In the genomic region with DNA sequence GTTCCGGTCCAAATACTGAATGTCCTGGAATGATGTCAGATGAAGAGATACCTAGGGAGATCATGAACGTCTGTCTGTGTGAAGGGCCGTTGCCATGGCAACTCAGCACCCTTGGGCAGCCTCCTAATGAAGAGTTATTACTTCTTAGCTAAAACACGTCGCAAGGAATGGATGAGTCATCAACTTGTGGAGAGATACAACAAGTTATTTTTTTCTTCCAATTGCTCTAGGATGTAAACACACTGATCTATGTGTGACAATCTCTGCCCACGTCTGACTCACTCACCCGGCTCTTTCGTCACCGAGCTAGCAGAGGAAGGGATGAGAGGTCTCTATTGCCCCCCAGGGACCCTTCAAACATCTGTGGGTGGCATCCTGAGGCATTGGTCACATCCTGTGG, we compare ENCODE assay signal across 10 mouse cellular contexts.
DNase-seq lines count a peak whose midpoint lies in the region; ATAC-seq and TF ChIP-seq lines count a peak whose summit lies in the region.
"Had no signal": no experiment of that assay in that cellular context is flagged by ENCODE, and none has a peak within 500 bp of the region (broad histone marks: within the 10 kb centered on the region; RNA-seq: fewer than 3 reads in every experiment).

No protein-coding gene starts in this region.

- H3K9ac ChIP-seq in lung, postnatal 0 days (replicated peaks; ENCODE audit: low read depth) = no peak overlapping the region
- H3K9ac ChIP-seq: forebrain, embryonic 15.5 days had no signal

- no peak overlapping the region for H3K4me3 ChIP-seq in lung, postnatal 0 days (ENCODE audit: low read depth, low read length)
- H3K4me3 ChIP-seq in lung, adult 2 months (replicated peaks; ENCODE audit: extremely low read depth, low read depth, low read length) = no peak overlapping the region
- H3K4me3 ChIP-seq: forebrain, embryonic 15.5 days had no signal

- 36% methylated on average over 9 of the region's 9 CpGs for WGBS in lung, postnatal 0 days
- WGBS in lung, adult 2 months = 35% methylated on average over 9 of the region's 9 CpGs

- H3K4me2 ChIP-seq in lung, postnatal 0 days (replicated peaks; ENCODE audit: low read depth, low read length) = no peak overlapping the region
- H3K4me2 ChIP-seq: forebrain, embryonic 15.5 days had no signal

- no peak overlapping the region for H3K27ac ChIP-seq in lung, postnatal 0 days (ENCODE audit: low read length)
- H3K27ac ChIP-seq: forebrain, embryonic 15.5 days had no signal

- no peak for TF ChIP-seq POLR2A in lung, adult 2 months (IDR thresholded peaks at IDR 0.05; ENCODE audit: borderline replicate concordance, extremely low read depth, low read depth, low read length)

- H3K36me3 ChIP-seq in lung, postnatal 0 days (ENCODE audit: insufficient read depth, low read length) = no peaks in the 10 kb centered on the region
- H3K36me3 ChIP-seq: forebrain, embryonic 15.5 days had no signal

- peaks cover 13% of the 10 kb centered on the region for H3K4me1 ChIP-seq in lung, postnatal 0 days (ENCODE audit: insufficient read depth, low read depth, low read length)
- peaks cover 12% of the 10 kb centered on the region for H3K4me1 ChIP-seq in lung, adult 2 months (ENCODE audit: control insufficient read depth, insufficient read depth, low read length)

- no peak for TF ChIP-seq EP300 in lung, postnatal 0 days (IDR thresholded peaks at IDR 0.05)

- H3K27me3 ChIP-seq in lung, postnatal 0 days (replicated peaks; ENCODE audit: insufficient read depth, low read length) = no peaks in the 10 kb centered on the region
- H3K27me3 ChIP-seq: forebrain, embryonic 15.5 days had no signal

- ATAC-seq in frontal cortex, adult (ENCODE audit: low TSS enrichment) = peak; percentile 54; the same call in 1 of the 2 replicates
- peak; percentile 56 for ATAC-seq in lung, postnatal 0 days
- no peak for ATAC-seq in erythroid progenitor cell, adult 5-6 weeks (replicated peaks; ENCODE audit: low FRiP score, poor library complexity, severe bottlenecking)
- ATAC-seq: forebrain, embryonic 15.5 days; intestine, embryonic 16.5 days had no signal

- TF ChIP-seq CTCF in lung, postnatal 0 days (IDR thresholded peaks at IDR 0.05) = no peak
- no peak for TF ChIP-seq CTCF in lung, adult 2 months (IDR thresholded peaks at IDR 0.05; ENCODE audit: insufficient read depth, low read length)

- no peaks in the 10 kb centered on the region for H3K9me3 ChIP-seq in lung, postnatal 0 days (ENCODE audit: low read length)
- H3K9me3 ChIP-seq: forebrain, embryonic 15.5 days had no signal

- DNase-seq in frontal cortex, postnatal 10 days (ENCODE audit: low spot score in 2 of 2) = no peak
- DNase-seq in lung, postnatal 0 days (ENCODE audit: low spot score) = peak; percentile 76
- no peak for DNase-seq in lung, adult 2 months
- peak; percentile 41 to 49 for DNase-seq in adrenal gland, adult 18-20 months (ENCODE audit: low spot score in 2 of 2)
- peak; percentile 69 for DNase-seq in mesoderm, embryonic 11.5 days (ENCODE audit: low read depth, low spot score)
- DNase-seq in kidney, adult 8-10 months = no peak

Comparison
In these comparisons a context has a peak if more than half of its experiments do, and no peak if none do; other contexts are left out.
1. DNase-seq: peak in lung, postnatal 0 days (single experiment), adrenal gland, adult 18-20 months (2 of 2) and mesoderm, embryonic 11.5 days (single experiment); none in frontal cortex, postnatal 10 days (0 of 2), lung, adult 2 months (single experiment) and kidney, adult 8-10 months (0 of 2).